Mouse (Mus musculus): Measurements from ENCODE around the gene Med29. TPM values are rescaled to one million over a fixed set of nuclear protein-coding genes. Genes with fewer than 3 reads are reported as not detected.

The Med29 gene
- total and polyA plus RNA-seq, 3 experiments, result 31.1 to 39.6 TPM; not detected in 1

DNA sequence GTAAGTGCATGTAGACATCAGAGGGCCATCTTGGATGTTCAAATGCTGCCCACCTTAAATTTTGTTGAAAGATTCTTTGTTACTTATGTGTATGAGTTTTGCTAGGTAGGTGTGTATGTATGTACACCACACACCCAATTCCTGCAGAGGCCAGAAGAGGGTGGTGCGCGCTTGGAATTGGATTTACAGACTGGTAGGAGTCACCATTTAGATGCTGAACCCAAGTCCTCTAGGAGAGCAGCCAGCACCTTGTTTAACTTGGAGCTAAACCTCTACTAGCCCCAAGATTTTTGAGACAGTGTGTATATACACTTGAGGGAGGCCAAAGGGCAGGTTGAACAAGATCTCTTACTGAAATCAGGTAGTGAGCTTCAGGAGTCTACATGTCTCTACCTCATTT, 39.2 kb downstream of the Med29 start:
- H3K4me1 ChIP-seq (ENCODE audit: control insufficient read depth in 1 of 2, insufficient read depth in 2 of 2, low read length in 2 of 2), result peaks cover 2 to 25% of the 10 kb centered on the region in 2 experiments; a peak in 3 of 4 replicates
- no peak overlapping the region for H3K4me3 ChIP-seq (ENCODE audit: control insufficient read depth in 1 of 2, insufficient read depth in 1 of 2, low read depth in 2 of 2, low read length in 2 of 2)
- peaks cover 20% of the 10 kb centered on the region for H3K79me2 ChIP-seq (ENCODE audit: control insufficient read depth, insufficient read depth, low read length, poor library complexity)
- H3K27ac ChIP-seq (ENCODE audit: control insufficient read depth, low read depth, low read length), result no peak overlapping the region
- H3K36me3 ChIP-seq (ENCODE audit: control insufficient read depth in 1 of 2, insufficient read depth in 2 of 2, low read length in 2 of 2), result peaks cover 11 to 24% of the 10 kb centered on the region in 2 experiments
- 0 out of 2 replicates have a peak, but pooled peaks have one; percentile 0 for TF ChIP-seq MYC (IDR thresholded peaks at IDR 0.05; ENCODE audit: low read depth, low read length)
- no peak for TF ChIP-seq CTCF (IDR thresholded peaks at IDR 0.05 in 2 of 3, conservative IDR thresholded peaks at IDR 0.05 in 1 of 3; ENCODE audit: control insufficient read depth in 1 of 3, insufficient read depth in 1 of 3, low read depth in 2 of 3, low read length in 3 of 3, poor library complexity in 1 of 3, severe bottlenecking in 1 of 3)
- no peak overlapping the region for H3K9ac ChIP-seq (ENCODE audit: control insufficient read depth, low read depth, low read length, poor library complexity, severe bottlenecking)
- H3K27me3 ChIP-seq (ENCODE audit: control insufficient read depth in 1 of 2, insufficient read depth in 2 of 2, low read length in 2 of 2), result no peaks in the 10 kb centered on the region
- H3K9me3 ChIP-seq (replicated peaks; ENCODE audit: insufficient read depth, low read length), result no peaks in the 10 kb centered on the region
- DNase-seq (ENCODE audit: low read depth, low spot score), result peak; percentile 58

- Histone ChIP-seq H3K36me3 (ENCODE audit: control insufficient read depth in 1 of 2, insufficient read depth in 2 of 2, low read length in 2 of 2) (peaks cover 11 to 24% of the 10 kb centered on the region in 2 experiments), H3K27me3 (ENCODE audit: control insufficient read depth in 1 of 2, insufficient read depth in 2 of 2, low read length in 2 of 2) (no peaks in the 10 kb centered on the region), H3K9me3 (replicated peaks; ENCODE audit: insufficient read depth, low read length) (no peaks in the 10 kb centered on the region), H3K27ac (ENCODE audit: control insufficient read depth, low read depth, low read length) (peak overlapping the region; percentile 63), H3K4me3 (ENCODE audit: control insufficient read depth in 1 of 2, insufficient read depth in 1 of 2, low read depth in 2 of 2, low read length in 2 of 2) (peak overlapping the region; percentile 74 to 87), H3K79me2 (ENCODE audit: control insufficient read depth, insufficient read depth, low read length, poor library complexity) (peaks cover 20% of the 10 kb centered on the region), H3K9ac (ENCODE audit: control insufficient read depth, low read depth, low read length, poor library complexity, severe bottlenecking) (peak overlapping the region; percentile 78), H3K4me1 (ENCODE audit: control insufficient read depth in 1 of 2, insufficient read depth in 2 of 2, low read length in 2 of 2) (peaks cover 2 to 22% of the 10 kb centered on the region in 2 experiments; a peak in 3 of 4 replicates)
- DNase-seq (ENCODE audit: low read depth, low spot score), result peak; percentile 59
- no peak for TF ChIP-seq KAT2A (conservative IDR thresholded peaks at IDR 0.05; ENCODE audit: low read depth, low read length)
- TF ChIP-seq SIN3A (IDR thresholded peaks at IDR 0.05; ENCODE audit: low read length), result peak; percentile 39; the same call in 1 of the 2 replicates
Observed at GRCm38 (mm10) chr7:28351676-28352191, 40.8 kb downstream of the Med29 start.

DNA sequence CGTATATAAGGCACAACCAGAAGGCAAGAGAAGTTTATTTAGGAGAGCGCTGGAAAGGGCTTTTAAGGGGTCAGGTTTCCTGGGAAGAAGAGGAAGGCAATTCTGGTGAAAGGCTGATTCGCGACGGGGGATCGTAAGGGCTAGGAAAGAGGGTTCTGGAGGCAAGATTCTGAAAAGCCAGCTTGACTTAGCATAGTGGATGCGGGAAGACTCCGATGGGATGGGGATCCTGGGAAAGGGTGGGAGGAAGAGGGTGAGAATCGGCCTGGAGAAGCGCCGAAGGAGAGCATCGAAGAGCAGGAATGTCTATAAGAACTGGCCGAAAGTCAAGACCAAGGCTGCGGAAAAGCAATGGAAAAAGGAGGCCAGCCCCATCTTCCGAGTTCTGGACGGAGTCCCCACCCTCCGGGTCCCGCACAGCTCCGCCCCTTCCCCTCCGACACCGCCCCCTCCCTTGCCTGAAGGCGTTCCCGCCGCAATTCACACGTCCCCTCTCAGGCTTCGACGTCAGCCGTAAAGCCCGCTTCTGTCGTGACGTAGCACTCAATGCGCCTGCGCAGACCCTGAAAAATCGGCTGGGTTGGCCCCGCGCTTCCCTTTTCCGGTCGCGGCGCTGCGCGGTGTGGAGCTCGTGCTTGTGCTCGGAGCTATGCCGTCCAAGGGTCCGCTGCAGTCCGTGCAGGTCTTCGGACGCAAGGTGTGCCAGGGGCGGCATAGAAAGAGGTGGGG, 42.2 kb downstream of the Med29 start, which contains the start of gene Rps16:
Gene Rps16 (plus strand): TSS at position 498 of the 729 bp plus-strand sequence.
- Histone ChIP-seq H3K36me3 (ENCODE audit: control insufficient read depth in 1 of 2, insufficient read depth in 2 of 2, low read length in 2 of 2) (peaks cover 11 to 24% of the 10 kb centered on the region in 2 experiments), H3K27ac (ENCODE audit: control insufficient read depth, low read depth, low read length) (peak within 1 kb of the TSS; percentile 63), H3K4me1 (ENCODE audit: control insufficient read depth in 1 of 2, insufficient read depth in 2 of 2, low read length in 2 of 2) (peaks cover 2 to 20% of the 10 kb centered on the region in 2 experiments; a peak in 3 of 4 replicates), H3K79me2 (ENCODE audit: control insufficient read depth, insufficient read depth, low read length, poor library complexity) (peaks cover 20% of the 10 kb centered on the region), H3K9me3 (replicated peaks; ENCODE audit: insufficient read depth, low read length) (no peaks in the 10 kb centered on the region), H3K9ac (ENCODE audit: control insufficient read depth, low read depth, low read length, poor library complexity, severe bottlenecking) (peak within 1 kb of the TSS; percentile 81), H3K4me3 (ENCODE audit: control insufficient read depth in 1 of 2, insufficient read depth in 1 of 2, low read depth in 2 of 2, low read length in 2 of 2) (peak within 1 kb of the TSS; percentile 76 to 88), H3K27me3 (ENCODE audit: control insufficient read depth in 1 of 2, insufficient read depth in 2 of 2, low read length in 2 of 2) (no peaks in the 10 kb centered on the region)
- peak; percentile 97 for DNase-seq (ENCODE audit: low read depth, low spot score)
- TF ChIP-seq BHLHE40 (IDR thresholded peaks at IDR 0.05; ENCODE audit: borderline replicate concordance, low read depth, low read length) (no peak), USF2 (IDR thresholded peaks at IDR 0.05; ENCODE audit: borderline replicate concordance in 1 of 2, insufficient read depth in 1 of 2, low read depth in 1 of 2, low read length in 2 of 2) (no peak), HCFC1 (IDR thresholded peaks at IDR 0.05; ENCODE audit: low read depth, low read length) (peak; percentile 94), POLR2AphosphoS2 (IDR thresholded peaks at IDR 0.05; ENCODE audit: low read length) (peak; percentile 86), NELFE (IDR thresholded peaks at IDR 0.05; ENCODE audit: low read depth, low read length) (peak; percentile 90), CHD2 (IDR thresholded peaks at IDR 0.05; ENCODE audit: low read length) (no peak), NRF1 (IDR thresholded peaks at IDR 0.05; ENCODE audit: insufficient read depth, low read depth, low read length, poor library complexity, severe bottlenecking) (peak; percentile 86), KAT2A (conservative IDR thresholded peaks at IDR 0.05; ENCODE audit: low read depth, low read length) (peak; percentile 92), ZMIZ1 (IDR thresholded peaks at IDR 0.05; ENCODE audit: low read depth, low read length) (peak; percentile 74; the same call in 1 of the 2 replicates), ZKSCAN1 (IDR thresholded peaks at IDR 0.05; ENCODE audit: low read depth, low read length) (no peak), SIN3A (IDR thresholded peaks at IDR 0.05; ENCODE audit: low read length) (peak; percentile 64; the same call in 1 of the 2 replicates), GATA1 (IDR thresholded peaks at IDR 0.05; ENCODE audit: low read depth, low read length) (no peak), CTCF (IDR thresholded peaks at IDR 0.05 in 2 of 3, conservative IDR thresholded peaks at IDR 0.05 in 1 of 3; ENCODE audit: control insufficient read depth in 1 of 3, insufficient read depth in 1 of 3, low read depth in 2 of 3, low read length in 3 of 3, poor library complexity in 1 of 3, severe bottlenecking in 1 of 3) (no peak), MXI1 (IDR thresholded peaks at IDR 0.05; ENCODE audit: low read depth, low read length) (peak; percentile 78), RAD21 (IDR thresholded peaks at IDR 0.05; ENCODE audit: low read depth, low read length) (no peak), MYC (IDR thresholded peaks at IDR 0.05; ENCODE audit: low read depth, low read length) (peak; percentile 68; the same call in 1 of the 2 replicates), ETS1 (IDR thresholded peaks at IDR 0.05; ENCODE audit: low read depth, low read length) (no peak), ELF1 (IDR thresholded peaks at IDR 0.05; ENCODE audit: low read depth, low read length) (peak; percentile 94), GABPA (IDR thresholded peaks at IDR 0.05; ENCODE audit: low read depth, low read length) (no peak), RCOR1 (IDR thresholded peaks at IDR 0.05; ENCODE audit: low read depth, low read length) (no peak), MYB (IDR thresholded peaks at IDR 0.05; ENCODE audit: low read depth, low read length) (no peak), TBP (IDR thresholded peaks at IDR 0.05; ENCODE audit: low read depth, low read length) (peak; percentile 92)
